Mouse (Mus musculus): ENCODE measurements around the gene Mrpl28.

- TF ChIP-seq CTCF (IDR thresholded peaks at IDR 0.05; ENCODE audit: extremely low read depth, insufficient read depth, low read length) = no peak
- peak; percentile 21; the same call in 1 of the 2 replicates for TF ChIP-seq POLR2A (IDR thresholded peaks at IDR 0.05; ENCODE audit: extremely low read depth, insufficient read depth, low read length)
Observed at GRCm38 (mm10) chr17:26113181-26113948, 9.9 kb upstream of the Mrpl28 start, which contains the start of gene Tmem8.
